Mouse (Mus musculus) lung, adult 18-20 months (tissue): ENCODE measurements around the gene Narfl.
"Not testable (repeated sequence)": the region's sequence is repeated elsewhere in the genome, so short reads cannot be mapped to it uniquely, and the experiment has no call there.

Experiments used
- DNase-seq, 2 experiments: peaks; one replicate each; pipeline ENCODE4 v3.0.0; 2022; ENCODE audit warnings: mixed read lengths in 2 of 2

Narfl gene

DNA sequence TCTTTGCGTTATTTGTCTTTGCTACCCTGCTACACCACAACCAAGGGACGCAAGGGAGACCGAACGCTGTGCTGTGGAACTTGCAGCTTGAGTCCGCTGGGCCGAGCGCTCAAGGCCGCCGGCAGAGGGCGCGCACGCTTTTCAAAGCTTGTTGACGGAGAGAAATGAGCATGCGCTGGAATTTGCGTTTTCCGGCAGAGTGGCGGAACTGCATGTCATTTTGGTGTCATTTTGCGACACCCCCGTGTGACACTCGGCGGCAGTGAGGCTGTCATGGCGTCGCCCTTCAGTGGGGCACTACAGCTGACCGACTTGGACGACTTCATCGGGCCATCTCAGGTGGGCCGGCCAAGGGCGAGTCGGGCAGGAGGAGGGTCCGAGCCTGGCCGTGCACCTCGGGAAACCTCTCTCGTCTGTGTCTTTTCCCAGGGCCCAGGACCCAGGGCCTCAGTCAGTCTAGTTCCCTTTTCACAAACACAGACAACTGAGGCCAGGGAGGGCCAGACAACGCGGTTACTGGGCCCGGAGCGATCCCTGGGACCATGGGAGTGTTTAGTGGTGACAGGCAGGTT is at the start of gene Narfl:
Narfl (plus strand) TSS at position 228 of the 572 bp plus-strand sequence.
- peak; percentile 95 to 96 for DNase-seq

- DNase-seq = no peak
These were observed 49.7 kb upstream of the Narfl start for GRCm38 (mm10) chr17:25723919-25724318.

DNA sequence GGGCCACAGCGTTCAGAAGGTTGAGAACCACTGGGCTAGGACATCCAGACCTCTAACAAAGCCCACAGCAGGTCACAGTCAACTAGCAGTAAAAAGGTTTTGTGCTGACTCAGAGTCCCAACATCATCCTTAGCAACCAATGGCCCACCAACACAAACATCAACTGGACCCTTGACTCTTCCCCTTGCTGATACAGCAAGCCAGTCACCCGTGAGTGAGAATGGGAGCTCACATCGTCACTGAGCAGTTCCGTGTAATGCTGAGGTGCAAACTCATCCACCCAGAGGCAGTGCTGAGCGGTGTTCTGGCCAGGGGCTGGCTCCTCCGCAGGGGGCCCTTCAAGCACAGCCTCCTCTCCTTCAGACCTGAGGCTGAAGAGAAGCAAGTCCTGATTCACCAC is 48.3 kb upstream of the Narfl start:
- no peak for DNase-seq

DNA sequence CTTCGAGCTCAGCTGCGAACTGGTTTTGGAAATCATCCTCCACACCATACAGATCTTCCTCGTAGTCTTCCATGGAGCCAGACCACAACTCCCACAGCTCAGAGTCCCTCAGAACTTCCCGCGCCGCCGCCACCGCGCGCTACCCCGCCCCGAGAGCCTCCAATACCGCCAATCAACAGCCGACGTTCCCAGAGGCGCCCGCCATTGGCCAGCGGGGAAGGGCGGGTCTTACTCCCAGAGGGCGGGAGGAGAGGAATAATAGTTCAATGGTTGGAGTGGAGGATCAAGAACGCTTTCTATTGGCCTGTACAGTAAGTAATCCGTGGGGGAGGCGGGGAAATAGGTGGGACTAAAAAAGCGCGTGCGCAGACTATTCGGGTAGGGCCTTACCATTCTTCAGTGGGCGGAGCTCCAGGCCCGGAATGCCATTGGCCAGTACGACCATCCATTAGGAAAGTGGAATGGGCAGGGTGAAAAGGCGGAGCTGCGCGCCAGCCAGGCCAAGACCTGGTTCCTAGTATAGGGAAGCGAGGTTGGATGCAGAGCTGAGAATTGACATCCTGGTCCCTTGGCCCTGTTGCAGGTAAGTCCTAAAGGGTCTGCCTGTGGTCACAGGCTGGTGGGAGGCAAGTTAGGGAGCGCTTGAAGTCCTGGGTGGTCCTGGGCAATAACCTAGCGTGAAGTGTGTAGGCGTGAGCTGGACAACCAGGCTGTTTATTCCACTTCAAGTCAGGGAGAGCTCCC is 46.1 kb upstream of the Narfl start, which contains the start of the genes Chtf18 and Rpusd1:
Chtf18 (minus strand) TSS at position 155 of the 744 bp plus-strand sequence.
Rpusd1 (plus strand) TSS at position 406 of the 744 bp plus-strand sequence.
- peak; percentile 100 for DNase-seq

DNA sequence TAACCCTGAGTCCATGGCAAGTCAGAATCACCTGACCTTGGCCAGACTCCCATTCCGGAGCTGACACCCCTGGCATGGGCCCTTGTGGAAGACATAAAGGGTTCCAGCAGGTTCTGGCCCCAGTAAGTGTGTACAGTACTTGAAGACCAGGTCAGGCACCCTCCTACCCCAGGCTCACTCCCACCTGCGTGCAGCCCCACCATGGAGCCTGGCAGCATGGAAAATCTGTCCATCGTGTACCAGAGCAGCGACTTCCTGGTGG is 45.6 kb upstream of the Narfl start:
- DNase-seq = no peak

- DNase-seq = peak; percentile 74 to 81
These were observed 41.5 kb upstream of the Narfl start for GRCm38 (mm10) chr17:25732082-25732481.

DNA sequence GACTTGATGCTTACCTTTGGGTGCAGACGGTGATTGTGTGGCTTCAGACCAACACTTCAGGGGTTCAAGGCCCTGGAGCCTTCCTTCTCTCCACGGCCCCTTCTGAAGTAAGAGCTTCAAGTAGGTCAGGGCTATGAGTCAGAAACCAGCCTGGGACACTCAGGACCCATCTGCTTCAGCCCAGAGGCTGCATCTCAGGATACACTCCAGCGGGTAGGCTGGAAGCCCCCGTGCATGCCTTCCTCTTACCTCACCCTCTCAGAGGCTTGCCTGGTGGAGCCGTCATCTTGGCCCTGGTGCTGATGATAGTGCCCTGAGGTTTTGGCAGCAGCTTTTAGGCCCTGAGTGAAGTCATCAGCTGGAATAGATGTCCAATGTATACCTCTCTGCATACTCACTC is 38.3 kb upstream of the Narfl start:
- DNase-seq = no peak

DNA sequence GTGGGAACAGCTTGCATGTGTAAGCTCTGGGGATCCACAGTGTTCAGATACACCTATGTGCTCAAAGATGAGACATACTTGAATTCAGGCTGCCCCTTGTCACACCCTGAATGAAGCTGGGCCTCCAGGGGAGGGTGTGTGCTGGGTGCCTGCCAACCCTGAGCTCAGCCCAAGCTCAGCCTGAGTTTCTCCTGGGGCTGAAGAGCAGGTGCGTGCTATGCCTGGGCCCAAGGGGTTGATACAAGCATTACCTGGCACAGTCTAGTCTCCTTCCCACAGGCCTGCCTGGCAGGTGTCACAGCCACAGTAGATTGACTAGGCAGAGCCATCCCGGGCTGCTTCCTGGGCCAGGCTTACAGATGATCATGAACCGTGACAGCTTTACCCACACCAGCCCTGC is 37.8 kb upstream of the Narfl start, which contains the start of gene Mslnl:
Mslnl (plus strand) TSS at position 298 of the 400 bp plus-strand sequence.
- no peak for DNase-seq

GRCm38 (mm10) chr17:25738861-25739260 is 34.7 kb upstream of the Narfl start:
- DNase-seq = peak in 1 of 2 experiments; percentile 30

DNA sequence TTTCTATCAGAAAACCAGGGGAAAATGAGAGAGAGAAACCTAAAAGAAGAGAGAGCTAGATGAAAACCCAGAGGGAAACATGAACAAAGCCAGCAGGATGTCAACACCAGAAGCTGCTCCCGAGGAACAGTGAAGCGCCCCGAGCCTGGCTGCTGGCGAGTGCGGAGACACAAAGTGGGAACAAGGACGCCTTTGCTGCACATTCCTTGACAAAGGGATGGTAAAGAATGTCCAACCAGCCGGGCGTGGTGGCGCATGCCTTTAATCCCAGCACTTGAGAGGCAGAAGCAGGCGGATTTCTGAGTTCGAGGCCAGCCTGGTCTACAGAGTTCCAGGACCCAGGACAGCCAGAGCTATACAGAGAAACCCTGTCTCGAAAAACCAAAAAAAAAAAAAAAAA is 32.1 kb upstream of the Narfl start:
- DNase-seq = not testable (repeated sequence)

DNA sequence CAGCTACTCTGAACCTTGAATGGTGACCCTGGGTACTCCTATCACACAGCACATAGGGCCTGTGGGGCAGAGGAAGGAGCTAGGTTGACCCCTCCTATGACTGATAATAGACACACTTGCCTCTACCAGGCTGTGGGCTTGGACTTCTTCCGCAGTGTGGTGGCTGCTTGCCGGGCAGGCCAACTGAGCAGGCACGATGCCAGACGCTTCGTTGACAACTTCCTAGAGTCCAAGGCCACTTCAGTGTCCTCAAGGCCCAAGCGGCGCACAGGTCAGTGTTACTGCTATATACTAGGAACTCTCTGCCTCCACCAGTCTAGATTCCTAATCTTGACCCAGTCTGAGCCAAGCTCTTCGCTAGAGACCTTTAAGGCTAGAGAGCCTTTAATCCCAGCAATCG is 29.7 kb upstream of the Narfl start:
- no peak for DNase-seq

DNA sequence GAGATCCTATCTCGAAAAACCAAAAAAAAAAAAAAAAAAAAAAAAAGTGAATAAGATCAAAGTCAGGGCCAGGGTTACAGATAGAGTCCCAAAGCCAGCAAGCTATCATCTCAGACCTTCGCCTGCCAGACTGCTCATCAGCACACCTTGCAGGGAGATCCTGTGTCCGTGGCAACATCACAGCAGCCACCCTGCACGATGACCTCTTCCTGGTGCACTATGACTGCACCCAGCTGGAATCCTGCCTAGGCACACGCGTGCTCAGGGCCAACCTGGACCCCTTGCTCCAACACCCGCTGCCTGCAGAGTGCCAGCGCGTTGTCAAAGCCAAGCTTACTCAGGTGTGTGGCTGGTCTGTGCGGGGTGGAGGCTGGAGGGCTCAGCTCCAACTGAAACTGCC is 29.3 kb upstream of the Narfl start:
- no peak for DNase-seq

- DNase-seq = no peak
These were observed 25.3 kb upstream of the Narfl start for GRCm38 (mm10) chr17:25748238-25748637.

GRCm38 (mm10) chr17:25749314-25749713 is 24.3 kb upstream of the Narfl start:
- DNase-seq = no peak

GRCm38 (mm10) chr17:25751446-25751845 is 22.1 kb upstream of the Narfl start:
- peak; percentile 30 to 45 for DNase-seq

GRCm38 (mm10) chr17:25754241-25754640 is 19.3 kb upstream of the Narfl start, which contains the start of gene Msln:
Msln (minus strand) TSS chr17:25754378.
- peak in 1 of 2 experiments; percentile 32 for DNase-seq

- no peak for DNase-seq
These were observed 18.5 kb upstream of the Narfl start for GRCm38 (mm10) chr17:25755086-25755485.

DNA sequence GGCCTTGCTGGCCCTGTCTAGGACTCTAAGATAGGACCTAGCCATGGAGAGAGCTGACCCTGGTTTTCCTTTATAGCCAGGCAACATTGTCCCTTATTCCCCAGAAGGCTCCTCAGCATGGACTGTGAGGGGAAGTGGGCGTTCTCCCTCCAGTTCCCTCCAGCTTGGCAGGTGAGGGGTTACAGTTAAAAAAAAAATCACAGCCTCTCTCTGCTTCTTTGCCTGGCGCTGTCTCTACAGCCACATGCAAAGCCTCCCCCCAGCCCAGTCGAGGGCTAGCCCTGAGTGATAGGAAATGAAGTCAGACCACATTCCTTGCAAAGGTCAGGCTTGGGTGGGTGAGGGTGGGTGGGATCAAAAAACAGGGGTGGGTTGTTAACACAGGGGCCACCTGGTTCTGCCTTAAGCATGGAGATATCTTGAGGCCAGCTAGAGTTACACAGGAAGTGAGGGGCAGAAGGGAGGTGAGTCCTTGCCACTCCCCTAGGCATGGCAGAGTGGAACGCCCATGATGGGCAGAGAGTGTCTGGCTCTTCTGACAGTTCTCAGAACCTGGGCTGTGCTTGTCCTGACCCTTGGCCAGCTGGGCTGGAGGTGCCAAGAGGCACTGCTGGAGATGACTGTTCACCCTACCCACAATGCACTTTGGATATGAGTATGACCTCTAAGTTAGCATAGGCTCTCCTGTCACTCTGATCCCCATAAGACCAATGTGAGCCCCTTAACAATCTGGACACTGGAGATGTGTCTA is 17.8 kb upstream of the Narfl start:
- DNase-seq = peak in 1 of 2 experiments; percentile 12

GRCm38 (mm10) chr17:25756378-25757242 is 17.0 kb upstream of the Narfl start:
- DNase-seq = peak; percentile 50 to 55

DNA sequence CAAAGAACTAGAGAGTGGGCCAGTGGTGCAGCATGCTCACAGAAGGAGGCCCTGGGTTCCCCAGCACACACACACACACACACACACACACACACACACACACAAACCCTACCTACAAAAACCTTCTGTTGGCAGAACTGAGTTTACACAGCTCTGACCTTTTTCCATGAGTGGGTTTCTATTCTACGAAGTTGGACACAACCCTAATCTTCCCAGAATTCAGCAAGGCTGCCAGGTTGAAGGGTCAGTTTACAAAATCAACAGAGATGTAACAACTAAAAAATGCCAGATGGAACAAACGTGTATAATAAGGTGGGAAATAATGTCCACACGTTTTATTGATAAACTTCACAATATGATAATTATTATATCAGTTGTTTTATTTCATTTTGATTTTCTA is 15.9 kb upstream of the Narfl start:
- no peak for DNase-seq

- DNase-seq = no peak
These were observed 13.4 kb upstream of the Narfl start for GRCm38 (mm10) chr17:25760148-25760547.

GRCm38 (mm10) chr17:25761561-25761970 is 12.0 kb upstream of the Narfl start:
- DNase-seq = no peak

DNA sequence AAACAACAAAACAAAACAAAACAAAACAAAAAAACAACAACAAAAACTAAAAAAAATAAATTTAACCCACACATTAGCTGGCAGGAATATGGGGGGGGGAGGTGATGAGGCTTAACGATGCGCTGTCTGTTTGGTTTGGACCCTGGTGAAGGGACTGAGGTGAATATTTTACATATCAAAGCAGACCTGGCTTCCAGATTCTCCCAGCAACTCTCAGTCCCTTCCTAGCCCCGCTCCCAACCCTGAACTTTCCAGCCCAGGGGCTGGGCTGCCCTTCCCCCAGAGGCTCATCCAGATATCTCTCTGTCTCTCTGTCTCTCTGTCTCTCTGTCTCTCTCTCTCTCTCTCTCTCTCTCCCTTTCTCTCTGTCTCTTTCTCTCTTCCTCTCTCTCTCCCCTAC is 11.0 kb upstream of the Narfl start:
- no peak for DNase-seq
